Mouse (Mus musculus) testis, adult 2 months (tissue): ENCODE measurements around the gene Zfp786.
A peak's percentile ranks its signal among the peaks of the same experiment; 100 is the strongest.

Experiments used
- CTCF ChIP-seq: fragments of 200-500 bp; IDR thresholded peaks from 2 replicates; pipeline ENCODE4 v1.5.1; 2012; ENCODE audit warnings: low read depth, mild to moderate bottlenecking, inconsistent platforms, low read length, moderate library complexity; ENCODE audit not compliant: control insufficient read depth, insufficient read depth, insufficient replicate concordance
- POLR2A ChIP-seq: fragments of 200-500 bp; IDR thresholded peaks from 2 replicates; pipeline ENCODE4 v1.6.1; 2012; ENCODE audit warnings: low read depth, mild to moderate bottlenecking, inconsistent platforms, low read length, moderate library complexity; ENCODE audit not compliant: control insufficient read depth

GRCm38 (mm10) chr6:47877461-47878132, 46.9 kb upstream of the Zfp786 start:
- TF ChIP-seq CTCF (peak; percentile 30; the same call in 1 of the 2 replicates), POLR2A (peak; percentile 48)
